Mouse (Mus musculus) right cerebral cortex, postnatal 10 days (tissue): ENCODE measurements at regions not wholly inside any gene's neighbourhood (a gene's known extent, or its start where the extent isn't known, plus 50 kb on each side); places are given as distances from the start of the nearest gene placed in this dataset.

Experiments
- DNase-seq, 2 experiments: peaks; one replicate each; pipeline ENCODE4 v3.0.0; 2021; ENCODE audit warnings: low spot score in 2 of 2

GRCm38 (mm10) chr8:128113116-128113515, 245.3 kb upstream of the Nrp1 start:
- DNase-seq: no peak

- no peak for DNase-seq
Observed at GRCm38 (mm10) chr8:128141290-128141966, 217.0 kb upstream of the Nrp1 start.

GRCm38 (mm10) chr8:128148351-128148942, 210.0 kb upstream of the Nrp1 start:
- DNase-seq: no peak

- DNase-seq: no peak
Observed at GRCm38 (mm10) chr8:128155604-128156003, 202.8 kb upstream of the Nrp1 start.

- peak in 1 of 2 experiments; percentile 3 for DNase-seq
Observed at GRCm38 (mm10) chr8:128156221-128156620, 202.2 kb upstream of the Nrp1 start.

GRCm38 (mm10) chr8:128162857-128163256, 195.5 kb upstream of the Nrp1 start:
- DNase-seq: no peak

- DNase-seq: peak; percentile 24 to 39
Observed at GRCm38 (mm10) chr8:128164976-128165375, 193.4 kb upstream of the Nrp1 start.

- DNase-seq: no peak
Observed at GRCm38 (mm10) chr8:128165591-128165990, 192.8 kb upstream of the Nrp1 start.

GRCm38 (mm10) chr8:128166097-128166496, 192.3 kb upstream of the Nrp1 start:
- peak in 1 of 2 experiments; percentile 28 for DNase-seq

GRCm38 (mm10) chr8:128168819-128169218, 189.6 kb upstream of the Nrp1 start:
- DNase-seq: peak; percentile 27 to 58

GRCm38 (mm10) chr8:128171116-128171515, 187.3 kb upstream of the Nrp1 start:
- DNase-seq: no peak

GRCm38 (mm10) chr8:128180214-128180613, 178.2 kb upstream of the Nrp1 start:
- DNase-seq: no peak

GRCm38 (mm10) chr8:128183081-128183480, 175.3 kb upstream of the Nrp1 start:
- no peak for DNase-seq

- DNase-seq: no peak
Observed at GRCm38 (mm10) chr8:128188321-128188720, 170.1 kb upstream of the Nrp1 start.

GRCm38 (mm10) chr8:128193293-128193887, 165.0 kb upstream of the Nrp1 start:
- DNase-seq: peak in 1 of 2 experiments; percentile 30

- DNase-seq: no peak
Observed at GRCm38 (mm10) chr8:128200815-128201214, 157.6 kb upstream of the Nrp1 start.

GRCm38 (mm10) chr8:128201635-128202034, 156.8 kb upstream of the Nrp1 start:
- DNase-seq: no peak

- DNase-seq: no peak
Observed at GRCm38 (mm10) chr8:128202158-128202886, 156.1 kb upstream of the Nrp1 start.

- peak in 1 of 2 experiments; percentile 23 for DNase-seq
Observed at GRCm38 (mm10) chr8:128204803-128205202, 153.6 kb upstream of the Nrp1 start.

GRCm38 (mm10) chr8:128207138-128207537, 151.3 kb upstream of the Nrp1 start:
- no peak for DNase-seq

GRCm38 (mm10) chr8:128210761-128211160, 147.6 kb upstream of the Nrp1 start:
- DNase-seq: no peak

GRCm38 (mm10) chr8:128212223-128212622, 146.2 kb upstream of the Nrp1 start:
- DNase-seq: no peak
